Comparison of ENCODE assay signal across 10 mouse cellular contexts in genomic region chr13:97764067-97764466, GRCm38 (mm10). TPM values are rescaled to one million over a fixed set of nuclear protein-coding genes. Genes with fewer than 3 reads are reported as not detected.
A peak's percentile ranks its signal among the peaks of the same experiment; 100 is the strongest.
DNase-seq lines count a peak whose midpoint lies in the region; ATAC-seq lines count a peak whose summit lies in the region.
"Had no signal": no experiment of that assay in that cellular context is flagged by ENCODE, and none has a peak within 500 bp of the region (broad histone marks: within the 10 kb centered on the region; RNA-seq: fewer than 3 reads in every experiment).

No protein-coding gene starts in this region.

- H3K4me3 ChIP-seq in hindbrain, embryonic 12.5 days = no peak overlapping the region
- no peak overlapping the region for H3K4me3 ChIP-seq in hindbrain, embryonic 14.5 days (replicated peaks; ENCODE audit: low read length)
- no peak overlapping the region for H3K4me3 ChIP-seq in heart, embryonic 14.5 days (ENCODE audit: control insufficient read depth in 1 of 2, insufficient read depth in 1 of 2, low read depth in 1 of 2, low read length in 2 of 2)

- no peaks in the 10 kb centered on the region for H3K27me3 ChIP-seq in hindbrain, embryonic 12.5 days
- no peaks in the 10 kb centered on the region for H3K27me3 ChIP-seq in hindbrain, embryonic 14.5 days (ENCODE audit: control insufficient read depth, insufficient read depth, low read length)
- no peaks in the 10 kb centered on the region for H3K27me3 ChIP-seq in heart, embryonic 14.5 days (ENCODE audit: control insufficient read depth, insufficient read depth, low read length)

- no peak for ATAC-seq in hindbrain, embryonic 12.5 days (ENCODE audit: low FRiP score)
- ATAC-seq in hindbrain, embryonic 14.5 days (ENCODE audit: low FRiP score) = no peak; the same call in 1 of the 2 replicates
- peak; percentile 31 for ATAC-seq in heart, embryonic 14.5 days (ENCODE audit: insufficient number of reproducible peaks, insufficient read depth, low FRiP score, low read depth)

- no peak for DNase-seq in hindbrain, embryonic 14.5 days (ENCODE audit: low spot score)
- peak; percentile 7 for DNase-seq in urinary bladder, postnatal 14 days (ENCODE audit: low spot score)
- no peak for DNase-seq in urinary bladder, postnatal 36 days (ENCODE audit: low spot score in 2 of 2)
- DNase-seq in T-cell, adult 2 months (ENCODE audit: low spot score) = no peak
- DNase-seq in frontal cortex, postnatal 14 days (ENCODE audit: low spot score in 2 of 2) = no peak
- no peak for DNase-seq in frontal cortex, postnatal 25 days (ENCODE audit: low spot score in 2 of 2)
- DNase-seq: cerebellum, adult 9-10 months; thymus, postnatal 36 days had no signal

- no peaks in the 10 kb centered on the region for H3K9me3 ChIP-seq in hindbrain, embryonic 12.5 days (replicated peaks)
- no peaks in the 10 kb centered on the region for H3K9me3 ChIP-seq in hindbrain, embryonic 14.5 days (ENCODE audit: control insufficient read depth, low read length)
- H3K9me3 ChIP-seq in heart, embryonic 14.5 days (ENCODE audit: control insufficient read depth, low read length) = no peaks in the 10 kb centered on the region

- H3K9ac ChIP-seq in hindbrain, embryonic 12.5 days = no peak overlapping the region
- H3K9ac ChIP-seq in hindbrain, embryonic 14.5 days = no peak overlapping the region
- H3K9ac ChIP-seq in heart, embryonic 14.5 days (ENCODE audit: low read length) = no peak overlapping the region

- H3K4me1 ChIP-seq in hindbrain, embryonic 12.5 days = peaks cover 10% of the 10 kb centered on the region; the same call in 1 of the 2 replicates
- H3K4me1 ChIP-seq in hindbrain, embryonic 14.5 days (replicated peaks; ENCODE audit: control insufficient read depth, insufficient read depth, low read length) = 0 out of 2 replicates have a peak, but pooled peaks cover 3% of the 10 kb centered on the region
- peaks cover 8 to 9% of the 10 kb centered on the region in 2 experiments for H3K4me1 ChIP-seq in heart, embryonic 14.5 days (ENCODE audit: control insufficient read depth in 2 of 2, insufficient read depth in 2 of 2, low read length in 2 of 2)

- H3K27ac ChIP-seq in hindbrain, embryonic 12.5 days = peak overlapping the region; percentile 18; the same call in 1 of the 2 replicates
- no peak overlapping the region for H3K27ac ChIP-seq in hindbrain, embryonic 14.5 days
- H3K27ac ChIP-seq in heart, embryonic 14.5 days (replicated peaks in 1 of 2; ENCODE audit: control insufficient read depth in 1 of 2, insufficient read depth in 1 of 2, low read depth in 2 of 2, low read length in 2 of 2) = peak overlapping the region; percentile 51 to 71; a peak in 3 of 4 replicates

- 55% methylated on average over 7 of the region's 7 CpGs for WGBS in hindbrain, embryonic 12.5 days
- WGBS in hindbrain, embryonic 14.5 days = 49% methylated on average over 7 of the region's 7 CpGs
- 29% methylated on average over 7 of the region's 7 CpGs for WGBS in heart, embryonic 14.5 days

- no peaks in the 10 kb centered on the region for H3K36me3 ChIP-seq in hindbrain, embryonic 12.5 days
- H3K36me3 ChIP-seq in hindbrain, embryonic 14.5 days (replicated peaks; ENCODE audit: control insufficient read depth, insufficient read depth) = no peaks in the 10 kb centered on the region
- no peaks in the 10 kb centered on the region for H3K36me3 ChIP-seq in heart, embryonic 14.5 days (ENCODE audit: control insufficient read depth, insufficient read depth, low read length)

- H3K4me2 ChIP-seq in hindbrain, embryonic 12.5 days (replicated peaks) = no peak overlapping the region
- H3K4me2 ChIP-seq in hindbrain, embryonic 14.5 days (replicated peaks) = no peak overlapping the region
- H3K4me2 ChIP-seq in heart, embryonic 14.5 days (ENCODE audit: low read length) = no peak overlapping the region

RNA-seq across cellular contexts. Expression of gene Gm10260, which starts 3.6 kb away (rescaled TPM):
- polyA plus RNA-seq in hindbrain, embryonic 12.5 days (2016; fragmentation: Nextera tagmentation; extraction: Ambion mirVana) = 1.2 and 3.2 TPM in 2 replicates
- 2.2 and 2.9 TPM in 2 replicates for polyA plus RNA-seq in hindbrain, embryonic 14.5 days (2014; fragmentation: Nextera tagmentation; extraction: Ambion mirVana)
- 0.61 and 4.8 TPM in 2 replicates for polyA plus RNA-seq in heart, embryonic 14.5 days (2014; fragmentation: Nextera tagmentation; extraction: Ambion mirVana)
